Mouse (Mus musculus): Measurements from ENCODE around the gene Lpcat3. TPM values are rescaled to one million over a fixed set of nuclear protein-coding genes. Genes with fewer than 3 reads are reported as not detected.

Gene Lpcat3
- polyA plus RNA-seq, 1 experiment from 2014 or later: 209 TPM

DNA sequence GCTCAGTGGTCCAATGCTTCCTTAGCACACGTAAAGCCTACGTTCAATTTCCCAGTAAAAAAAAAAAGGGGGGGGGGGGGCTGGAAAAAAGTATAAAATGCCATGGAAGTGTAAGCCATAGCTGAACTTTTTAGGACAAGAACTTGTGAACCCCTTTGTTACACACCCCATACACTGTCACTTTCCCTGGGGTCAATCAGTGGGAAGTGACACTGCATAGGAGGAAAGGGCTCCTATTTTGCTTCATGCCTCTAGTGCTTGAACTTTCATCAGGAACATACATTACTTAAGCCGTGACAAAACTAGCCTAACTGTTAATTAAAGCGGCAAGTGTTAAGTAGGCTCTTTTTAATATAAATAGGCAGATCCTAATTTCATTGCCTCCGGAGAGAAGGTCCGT is 832 bp upstream of the Lpcat3 start:
- peak overlapping the region; percentile 73 for H3K4me2 ChIP-seq (replicated peaks; ENCODE audit: low read depth)
- WGBS: 32% methylated on average over 6 of the region's 6 CpGs
- H3K9me3 ChIP-seq (ENCODE audit: control insufficient read depth): no peaks in the 10 kb centered on the region
- peak overlapping the region; percentile 89; the same call in 1 of the 2 replicates for H3K27ac ChIP-seq (ENCODE audit: low read depth, low read length)
- no peaks in the 10 kb centered on the region for H3K36me3 ChIP-seq (ENCODE audit: control insufficient read depth, insufficient read depth)
- no peak for ATAC-seq
- no peaks in the 10 kb centered on the region for H3K27me3 ChIP-seq (replicated peaks; ENCODE audit: control insufficient read depth, insufficient read depth, low read length)
- H3K9ac ChIP-seq (ENCODE audit: low read depth, low read length): 0 out of 2 replicates have a peak overlapping the region, but pooled peaks have one; percentile 79
- peak overlapping the region; percentile 81 for H3K4me3 ChIP-seq (ENCODE audit: low read depth, low read length)
- H3K4me1 ChIP-seq (replicated peaks; ENCODE audit: control insufficient read depth, insufficient read depth, low read length): no peaks in the 10 kb centered on the region; the same call in 1 of the 2 replicates
- no peak for TF ChIP-seq CTCF (IDR thresholded peaks at IDR 0.05; ENCODE audit: low read depth)

GRCm38 (mm10) chr6:124663424-124663795 is 583 bp downstream of the Lpcat3 start:
- Histone ChIP-seq H3K27me3 (replicated peaks; ENCODE audit: control insufficient read depth, insufficient read depth, low read length) (no peaks in the 10 kb centered on the region), H3K27ac (ENCODE audit: low read depth, low read length) (peak overlapping the region; percentile 89), H3K4me3 (ENCODE audit: low read depth, low read length) (peak overlapping the region; percentile 81), H3K4me2 (replicated peaks; ENCODE audit: low read depth) (peak overlapping the region; percentile 73), H3K4me1 (replicated peaks; ENCODE audit: control insufficient read depth, insufficient read depth, low read length) (no peaks in the 10 kb centered on the region; the same call in 1 of the 2 replicates), H3K36me3 (ENCODE audit: control insufficient read depth, insufficient read depth) (no peaks in the 10 kb centered on the region), H3K9me3 (ENCODE audit: control insufficient read depth) (no peaks in the 10 kb centered on the region), H3K9ac (ENCODE audit: low read depth, low read length) (peak overlapping the region; percentile 79)
- ATAC-seq: peak; percentile 29
- 9% methylated on average over 13 of the region's 13 CpGs for WGBS
- no peak for TF ChIP-seq CTCF (IDR thresholded peaks at IDR 0.05; ENCODE audit: low read depth)

GRCm38 (mm10) chr6:124664256-124664655 is 1.4 kb downstream of the Lpcat3 start:
- H3K27me3 ChIP-seq (replicated peaks; ENCODE audit: control insufficient read depth, insufficient read depth, low read length): no peaks in the 10 kb centered on the region
- no peak for ATAC-seq
- peak overlapping the region; percentile 81 for H3K4me3 ChIP-seq (ENCODE audit: low read depth, low read length)
- no peaks in the 10 kb centered on the region for H3K36me3 ChIP-seq (ENCODE audit: control insufficient read depth, insufficient read depth)
- WGBS: 65% methylated on average over 7 of the region's 7 CpGs
- no peak for TF ChIP-seq CTCF (IDR thresholded peaks at IDR 0.05; ENCODE audit: low read depth)
- no peaks in the 10 kb centered on the region for H3K9me3 ChIP-seq (ENCODE audit: control insufficient read depth)
- H3K9ac ChIP-seq (ENCODE audit: low read depth, low read length): peak overlapping the region; percentile 79
- H3K4me1 ChIP-seq (replicated peaks; ENCODE audit: control insufficient read depth, insufficient read depth, low read length): no peaks in the 10 kb centered on the region; the same call in 1 of the 2 replicates
- H3K4me2 ChIP-seq (replicated peaks; ENCODE audit: low read depth): peak overlapping the region; percentile 73
- 0 out of 2 replicates have a peak overlapping the region, but pooled peaks have one; percentile 35 for H3K27ac ChIP-seq (ENCODE audit: low read depth, low read length)

DNA sequence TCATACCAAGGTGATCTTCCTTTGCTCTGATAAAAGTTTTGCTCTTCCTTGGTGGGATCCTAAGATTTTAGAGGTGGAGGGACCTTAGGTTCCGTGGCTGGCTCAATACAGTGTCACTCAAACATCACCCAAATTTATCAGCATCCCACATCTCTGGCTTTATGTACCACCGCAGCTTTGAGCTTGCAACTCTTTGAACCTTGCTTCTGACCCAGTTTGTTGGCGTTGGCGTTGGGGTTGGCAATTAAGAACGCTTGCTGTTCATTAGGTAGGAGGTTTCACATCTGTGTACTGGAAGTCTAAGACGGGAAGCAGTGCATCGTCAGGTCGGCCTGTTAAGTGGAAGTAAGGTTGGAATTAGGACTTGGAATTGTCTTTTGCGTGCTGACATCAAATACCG is 2.2 kb downstream of the Lpcat3 start:
- Histone ChIP-seq H3K27ac (ENCODE audit: low read depth, low read length) (no peak overlapping the region), H3K4me1 (replicated peaks; ENCODE audit: control insufficient read depth, insufficient read depth, low read length) (no peaks in the 10 kb centered on the region; the same call in 1 of the 2 replicates), H3K4me2 (replicated peaks; ENCODE audit: low read depth) (peak overlapping the region; percentile 32), H3K36me3 (ENCODE audit: control insufficient read depth, insufficient read depth) (no peaks in the 10 kb centered on the region), H3K9me3 (ENCODE audit: control insufficient read depth) (no peaks in the 10 kb centered on the region), H3K27me3 (replicated peaks; ENCODE audit: control insufficient read depth, insufficient read depth, low read length) (no peaks in the 10 kb centered on the region), H3K4me3 (ENCODE audit: low read depth, low read length) (no peak overlapping the region), H3K9ac (ENCODE audit: low read depth, low read length) (no peak overlapping the region)
- 87% methylated on average over 10 of the region's 10 CpGs for WGBS
- no peak for TF ChIP-seq CTCF (IDR thresholded peaks at IDR 0.05; ENCODE audit: low read depth)
- no peak for ATAC-seq

DNA sequence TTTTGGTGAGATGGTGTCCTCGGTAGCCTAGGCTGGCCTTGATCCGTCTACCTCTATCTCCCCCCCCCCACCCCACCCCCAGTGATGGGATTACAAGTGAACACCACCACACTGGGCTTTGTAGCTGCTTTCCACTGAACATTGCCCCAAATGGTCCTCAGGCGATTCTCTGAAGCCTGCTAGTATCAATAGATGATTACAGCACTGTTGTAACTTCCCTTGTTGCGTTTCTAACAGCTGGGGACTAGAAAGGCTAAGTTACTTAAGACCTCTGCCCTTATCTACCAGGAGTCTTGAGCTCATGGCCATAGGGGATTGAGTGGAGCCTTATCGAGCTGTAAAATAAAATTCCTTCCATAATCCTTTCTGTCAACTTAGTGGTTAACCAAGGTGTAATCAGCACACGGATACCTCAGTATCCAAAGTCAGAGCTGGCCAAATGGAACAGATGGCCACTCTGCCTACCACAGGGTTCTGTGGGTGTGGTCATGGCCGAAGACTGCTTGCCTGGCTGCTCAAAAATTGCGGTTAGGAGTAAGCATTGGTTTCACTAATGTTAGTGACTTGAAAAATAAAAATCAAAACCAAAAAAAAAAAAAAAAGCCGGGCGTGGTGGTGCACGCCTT is 6.5 kb downstream of the Lpcat3 start:
- no peak overlapping the region for H3K9ac ChIP-seq (ENCODE audit: low read depth, low read length)
- no peak overlapping the region for H3K4me2 ChIP-seq (replicated peaks; ENCODE audit: low read depth)
- no peaks in the 10 kb centered on the region for H3K27me3 ChIP-seq (replicated peaks; ENCODE audit: control insufficient read depth, insufficient read depth, low read length)
- H3K4me3 ChIP-seq (ENCODE audit: low read depth, low read length): no peak overlapping the region
- no peak for TF ChIP-seq CTCF (IDR thresholded peaks at IDR 0.05; ENCODE audit: low read depth)
- no peak for ATAC-seq
- peaks cover 5% of the 10 kb centered on the region; the same call in 1 of the 2 replicates for H3K36me3 ChIP-seq (ENCODE audit: control insufficient read depth, insufficient read depth)
- no peaks in the 10 kb centered on the region; the same call in 1 of the 2 replicates for H3K4me1 ChIP-seq (replicated peaks; ENCODE audit: control insufficient read depth, insufficient read depth, low read length)
- no peaks in the 10 kb centered on the region for H3K9me3 ChIP-seq (ENCODE audit: control insufficient read depth)
- H3K27ac ChIP-seq (ENCODE audit: low read depth, low read length): no peak overlapping the region
- 72% methylated on average over 11 of the region's 11 CpGs for whole genome bisulfite sequencing

- Histone ChIP-seq H3K27me3 (replicated peaks; ENCODE audit: control insufficient read depth, insufficient read depth, low read length) (no peaks in the 10 kb centered on the region), H3K27ac (ENCODE audit: low read depth, low read length) (no peak overlapping the region; the same call in 1 of the 2 replicates), H3K9me3 (ENCODE audit: control insufficient read depth) (no peaks in the 10 kb centered on the region), H3K4me3 (ENCODE audit: low read depth, low read length) (no peak overlapping the region), H3K9ac (ENCODE audit: low read depth, low read length) (no peak overlapping the region), H3K4me2 (replicated peaks; ENCODE audit: low read depth) (no peak overlapping the region), H3K36me3 (ENCODE audit: control insufficient read depth, insufficient read depth) (peaks cover 8% of the 10 kb centered on the region; the same call in 1 of the 2 replicates), H3K4me1 (replicated peaks; ENCODE audit: control insufficient read depth, insufficient read depth, low read length) (no peaks in the 10 kb centered on the region; the same call in 1 of the 2 replicates)
- ATAC-seq: no peak
- TF ChIP-seq CTCF (IDR thresholded peaks at IDR 0.05; ENCODE audit: low read depth): no peak
- WGBS: 68% methylated on average over 7 of the region's 7 CpGs
These were observed 7.6 kb downstream of the Lpcat3 start for GRCm38 (mm10) chr6:124670281-124670900.
